Mouse (Mus musculus): ENCODE data around the gene Nrip3.

Gene Nrip3

DNA sequence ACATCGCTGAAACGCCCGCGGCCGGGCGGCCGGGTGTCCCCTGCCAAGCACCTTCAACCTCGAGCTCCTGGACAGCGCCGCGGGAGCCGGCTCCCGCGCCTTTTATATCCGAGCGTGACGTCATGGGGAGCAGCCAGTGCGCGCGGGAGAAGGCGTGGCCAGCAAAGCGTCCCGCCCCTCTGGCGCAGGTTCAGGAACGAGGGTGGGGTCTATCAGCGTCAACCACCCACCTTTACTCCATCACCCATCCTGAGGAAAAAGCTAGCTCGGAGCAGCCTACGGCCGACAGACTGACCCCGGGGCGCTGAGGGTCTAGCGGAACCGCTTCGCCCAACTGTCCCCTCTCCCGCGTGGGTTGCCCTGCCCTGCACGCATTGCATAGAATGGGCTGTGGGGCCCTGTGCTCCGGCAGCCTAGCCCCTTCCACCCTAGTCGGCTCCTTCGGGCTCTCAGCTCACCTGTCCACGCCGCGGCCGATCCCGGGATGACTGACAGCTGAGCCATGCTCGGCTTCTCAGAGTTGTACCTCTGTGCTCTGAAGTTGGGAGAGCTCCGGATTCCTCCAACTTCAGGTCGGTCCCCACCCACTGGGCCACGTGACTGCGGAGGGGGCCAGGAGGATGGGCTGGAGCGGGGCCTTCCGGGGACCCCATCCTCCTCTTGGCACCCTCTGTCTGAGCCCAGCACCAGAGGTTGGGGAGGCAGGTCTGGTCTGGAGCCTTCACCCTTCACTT, at the start of gene Nrip3:
Nrip3 (minus strand) TSS at position 556 of the 734 bp plus-strand sequence.
- ATAC-seq (ENCODE audit: insufficient number of reproducible peaks, low FRiP score, low TSS enrichment) = peak; percentile 66

DNA sequence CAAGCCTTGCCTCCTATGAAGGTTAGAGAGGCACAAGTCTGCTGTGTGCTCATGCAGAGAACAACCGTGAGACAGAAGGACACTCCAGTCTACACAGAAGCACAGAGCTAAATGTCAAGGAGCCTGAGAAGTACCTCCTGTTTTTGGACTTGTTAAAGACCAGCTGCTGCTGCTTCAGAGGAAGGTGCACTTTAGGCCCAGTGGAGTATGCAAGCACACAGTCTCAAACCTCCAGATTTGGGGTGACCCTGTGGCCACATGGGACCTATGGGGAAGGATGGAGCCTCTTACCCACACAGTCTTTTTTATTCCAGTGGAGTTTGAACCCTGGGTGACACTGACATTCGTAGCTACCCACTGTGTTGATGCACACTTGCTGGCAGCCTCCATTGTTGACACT, 49.6 kb upstream of the Nrip3 start:
- no peak for ATAC-seq (ENCODE audit: insufficient number of reproducible peaks, low FRiP score, low TSS enrichment)

DNA sequence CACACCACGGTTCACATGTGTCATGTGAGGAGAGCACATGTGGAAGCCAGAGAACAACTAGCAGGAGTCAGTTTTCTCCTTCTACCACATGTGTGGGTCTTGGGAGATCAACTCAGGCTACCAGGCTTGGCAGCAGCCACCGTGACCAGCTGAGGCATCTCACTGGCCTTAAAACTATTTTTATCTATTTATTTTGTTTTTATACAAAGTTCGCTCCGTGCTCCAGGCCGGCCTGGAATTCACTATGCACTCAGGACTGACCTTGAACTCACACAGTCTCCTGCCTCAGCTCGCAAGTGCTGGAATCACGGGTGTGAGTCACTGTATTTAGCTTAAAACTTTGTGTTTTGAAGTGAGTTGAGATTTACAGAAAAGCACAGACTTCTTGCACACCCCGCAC, 45.1 kb upstream of the Nrip3 start:
- ATAC-seq (ENCODE audit: insufficient number of reproducible peaks, low FRiP score, low TSS enrichment) = no peak

DNA sequence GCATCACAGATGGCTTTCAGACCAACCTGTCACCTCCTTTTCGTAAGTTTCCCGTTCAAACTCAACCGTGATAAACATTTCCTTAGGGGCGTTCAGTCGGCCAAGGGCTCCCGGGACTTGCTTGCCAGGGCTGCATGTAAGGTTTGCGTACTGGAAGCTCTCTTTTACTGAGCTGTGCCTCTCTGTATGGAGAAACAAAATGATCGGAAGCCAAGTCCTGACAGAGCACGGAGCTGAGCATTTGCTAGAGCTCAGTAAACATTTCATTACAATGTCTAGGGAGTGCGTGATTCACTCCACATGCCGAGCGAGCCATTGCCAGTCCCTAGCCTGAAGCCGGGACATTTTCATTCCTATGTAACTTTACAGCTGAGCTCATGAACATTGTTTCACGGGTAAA, 43.5 kb upstream of the Nrip3 start:
- ATAC-seq (ENCODE audit: insufficient number of reproducible peaks, low FRiP score, low TSS enrichment) = no peak

DNA sequence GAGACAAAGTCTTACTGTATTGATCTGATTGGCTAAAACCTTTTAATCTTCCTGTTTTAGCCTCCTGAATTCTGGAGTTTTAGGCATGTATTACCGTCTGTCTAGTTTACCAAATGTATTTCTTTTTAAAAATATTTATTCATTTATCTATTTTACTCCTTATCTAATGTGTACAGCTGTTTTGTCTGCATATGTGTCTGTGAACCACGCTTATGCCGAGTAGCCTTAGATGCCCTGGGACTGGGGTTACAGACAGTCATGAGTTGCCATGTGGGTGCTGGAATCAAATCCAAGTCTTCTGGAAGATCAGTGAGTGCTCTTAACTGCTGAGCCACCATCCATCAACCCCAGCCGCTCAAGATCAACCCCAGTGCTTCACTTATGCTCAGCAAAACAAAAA, 36.8 kb upstream of the Nrip3 start:
- ATAC-seq (ENCODE audit: insufficient number of reproducible peaks, low FRiP score, low TSS enrichment) = no peak

DNA sequence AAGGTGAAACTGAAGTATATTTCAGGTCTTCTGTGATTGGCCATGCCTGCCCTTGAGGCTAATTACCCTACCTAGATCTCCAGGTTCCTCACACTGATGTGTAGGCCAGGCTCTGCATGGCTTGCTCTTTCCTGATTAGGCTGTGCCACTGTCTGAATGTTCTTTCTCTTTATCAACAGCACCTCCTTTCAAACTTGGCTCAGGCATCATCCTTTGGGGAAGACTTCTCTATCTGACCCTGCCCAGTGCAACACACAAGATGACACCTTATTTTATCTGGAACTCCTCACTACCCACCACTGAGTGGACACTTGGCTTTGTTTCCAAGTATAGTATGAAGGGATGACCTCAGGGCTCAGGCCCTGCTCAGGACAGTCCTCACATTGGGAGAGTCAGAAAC, 36.1 kb upstream of the Nrip3 start:
- no peak for ATAC-seq (ENCODE audit: insufficient number of reproducible peaks, low FRiP score, low TSS enrichment)

DNA sequence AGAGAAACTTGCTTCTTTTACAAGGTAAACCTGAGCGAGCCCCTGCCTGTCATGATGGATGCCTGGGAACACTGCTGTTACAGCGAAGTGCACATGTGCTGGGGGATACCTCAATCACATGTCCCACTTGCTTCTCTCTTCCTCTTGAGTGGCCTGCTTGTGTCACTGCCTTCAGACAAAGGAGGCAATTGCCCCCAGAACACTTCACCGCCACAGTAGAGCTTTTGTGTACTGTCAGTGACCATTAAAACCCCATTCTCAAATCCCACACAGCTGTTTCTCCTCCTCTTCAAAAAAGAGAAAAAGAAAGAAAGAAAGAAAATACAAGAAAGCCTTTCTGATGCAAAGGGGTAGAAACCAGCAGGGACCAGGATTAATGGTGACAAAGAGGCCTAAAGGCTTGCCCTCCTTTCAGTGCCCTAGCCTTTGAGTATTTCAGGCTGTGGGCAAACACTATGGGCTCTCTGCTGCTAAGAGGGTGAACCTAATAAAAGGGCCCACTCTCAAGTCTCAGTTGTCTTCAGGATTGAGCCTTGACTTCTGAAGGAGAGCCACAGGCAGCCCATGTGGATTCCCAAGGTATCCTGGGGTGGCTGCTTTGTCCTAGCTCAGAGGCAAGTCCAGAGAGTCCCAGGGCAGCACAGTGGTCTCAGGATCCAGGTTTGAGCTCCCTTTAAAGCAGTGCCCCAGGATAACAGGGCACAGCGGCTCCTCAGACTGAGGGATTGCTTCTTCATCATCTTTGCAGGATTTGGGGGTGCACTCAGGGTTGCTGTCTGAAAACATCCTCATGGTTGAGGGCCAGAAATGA, 31.7 kb upstream of the Nrip3 start:
- ATAC-seq (ENCODE audit: insufficient number of reproducible peaks, low FRiP score, low TSS enrichment) = no peak

DNA sequence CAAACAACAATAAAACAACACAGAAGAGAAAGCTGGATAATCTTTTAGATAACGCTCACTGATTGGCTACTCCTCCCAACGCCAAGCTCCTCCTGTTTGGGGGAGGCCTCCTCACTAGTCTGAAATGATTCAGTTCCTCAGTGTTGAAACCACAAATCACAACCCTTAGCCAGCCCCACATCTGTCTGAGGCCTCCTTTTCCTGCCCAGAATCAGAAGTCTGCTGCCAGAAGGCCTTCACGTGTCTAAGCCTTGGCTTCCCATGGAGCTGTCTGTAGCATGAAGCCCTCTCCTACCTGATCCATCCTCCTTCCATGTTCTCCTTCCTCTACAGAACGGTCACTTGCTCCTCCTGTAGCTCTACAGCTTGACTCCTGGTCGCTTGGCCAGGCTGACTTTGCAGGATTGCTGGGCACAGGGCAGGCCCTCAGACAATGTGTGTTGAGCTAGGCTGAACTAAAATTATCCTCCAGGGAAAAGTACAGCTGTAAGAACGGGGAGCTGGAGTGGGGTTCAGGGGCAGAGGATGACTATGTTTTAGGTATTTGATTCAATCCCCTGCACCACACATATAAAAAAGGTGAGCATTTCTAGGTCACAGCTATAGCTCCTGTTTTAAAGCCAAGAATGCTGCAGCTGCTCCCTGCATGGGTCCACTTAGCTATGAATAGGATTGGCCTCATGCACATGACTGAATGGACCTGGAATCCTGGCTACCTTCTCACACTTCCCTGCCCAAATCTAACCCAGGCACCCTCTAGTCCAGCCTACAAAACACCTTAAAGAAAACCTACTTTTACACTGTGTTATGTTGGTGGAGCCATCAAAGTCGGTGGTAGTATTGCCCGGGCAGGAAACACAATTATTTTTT, 26.0 kb upstream of the Nrip3 start:
- ATAC-seq (ENCODE audit: insufficient number of reproducible peaks, low FRiP score, low TSS enrichment) = peak; percentile 64

DNA sequence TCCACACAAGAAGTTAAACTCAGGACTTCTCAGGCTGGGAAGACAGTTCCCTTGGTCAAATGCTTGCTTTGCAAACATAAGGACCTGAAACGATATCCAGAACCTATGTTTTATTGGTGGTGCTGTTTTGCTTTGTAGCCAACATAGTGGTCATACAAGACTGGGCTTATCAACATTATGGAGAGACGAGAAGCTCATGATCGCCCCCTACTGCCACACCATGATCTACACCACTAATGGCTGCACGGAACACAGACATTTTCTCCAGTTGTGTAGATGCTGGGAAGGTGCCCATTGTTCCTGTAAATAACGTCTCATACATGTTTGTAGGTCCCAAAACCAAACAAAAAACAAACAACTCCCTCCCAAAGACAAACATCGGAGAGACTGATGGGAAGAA, 23.0 kb upstream of the Nrip3 start:
- ATAC-seq (ENCODE audit: insufficient number of reproducible peaks, low FRiP score, low TSS enrichment) = no peak

DNA sequence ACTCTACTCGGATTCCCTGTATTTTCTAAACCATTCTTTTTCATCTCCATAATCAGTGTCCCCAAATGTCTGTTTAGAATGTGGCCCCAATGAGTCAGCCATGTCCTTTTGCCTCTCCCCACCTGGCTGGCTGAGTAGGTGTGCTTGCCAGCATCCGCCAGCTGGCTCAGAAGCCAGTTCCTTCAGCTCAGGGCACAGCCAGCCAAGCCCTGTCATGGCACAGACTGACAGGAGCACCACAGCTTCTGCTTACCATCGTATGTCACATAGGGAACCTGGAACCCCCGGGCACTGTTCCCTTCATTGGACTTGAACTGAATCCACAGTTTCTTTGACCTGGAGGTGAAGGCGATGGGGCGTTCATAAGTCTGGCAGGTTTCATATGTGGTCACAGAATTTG, 22.5 kb upstream of the Nrip3 start:
- peak; percentile 85 for ATAC-seq (ENCODE audit: insufficient number of reproducible peaks, low FRiP score, low TSS enrichment)

DNA sequence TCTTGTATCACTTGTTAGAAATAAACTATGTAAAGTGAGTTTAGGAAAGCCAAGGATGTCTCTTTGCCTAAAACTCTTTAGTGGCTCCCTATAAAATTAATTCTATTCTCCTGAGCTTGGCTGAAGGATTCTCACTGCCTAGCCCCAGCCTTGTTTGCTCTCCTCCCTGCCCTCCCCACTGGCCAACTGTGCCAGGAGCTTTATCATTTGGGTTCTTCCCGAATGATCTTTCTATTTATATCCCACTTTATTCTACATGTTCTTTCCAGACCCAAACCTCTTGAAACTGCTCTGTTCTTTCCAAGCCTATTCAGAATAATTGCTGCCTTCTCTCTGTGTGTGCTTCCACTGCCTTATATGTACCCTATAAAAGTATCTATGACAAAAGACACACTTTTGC, 21.7 kb upstream of the Nrip3 start:
- ATAC-seq (ENCODE audit: insufficient number of reproducible peaks, low FRiP score, low TSS enrichment) = no peak

DNA sequence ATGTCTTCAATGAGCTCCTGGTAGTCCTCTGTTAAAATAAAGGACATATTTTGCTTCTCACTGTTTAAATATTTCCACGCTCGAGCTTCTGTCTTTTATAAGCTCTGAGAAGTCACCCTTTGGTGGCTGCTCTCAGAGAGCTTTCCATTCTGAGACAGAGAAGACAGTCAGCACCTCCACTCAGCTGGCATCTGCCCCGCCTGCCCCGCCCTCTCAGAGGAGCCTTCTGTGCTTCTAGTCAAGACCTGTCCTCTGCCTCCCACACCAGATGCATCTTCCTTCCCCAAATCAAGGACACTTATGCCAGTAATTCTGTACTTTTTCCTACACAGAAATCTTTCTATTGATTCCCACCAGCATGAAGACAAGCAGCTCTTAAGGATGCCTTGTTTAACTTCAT, 18.8 kb upstream of the Nrip3 start:
- ATAC-seq (ENCODE audit: insufficient number of reproducible peaks, low FRiP score, low TSS enrichment) = no peak

DNA sequence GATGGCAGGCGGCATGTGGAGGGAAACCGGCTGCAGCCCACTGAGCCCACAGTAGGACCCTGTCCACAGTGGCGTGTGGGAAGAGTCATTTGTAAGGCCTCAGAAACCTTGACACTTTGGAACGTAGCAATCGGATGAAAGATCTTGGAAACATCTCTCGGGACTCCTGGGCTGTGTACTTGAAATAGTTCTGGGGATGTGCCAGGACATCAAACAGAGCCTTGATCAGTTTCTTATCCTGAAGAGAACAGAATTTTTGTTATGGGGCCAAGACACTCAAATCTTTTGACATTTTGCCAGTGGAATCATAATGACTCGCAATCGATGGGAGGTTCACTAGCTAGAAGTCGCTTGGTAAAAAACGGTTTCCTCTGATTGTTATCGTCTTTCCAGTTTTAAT, 17.3 kb upstream of the Nrip3 start:
- ATAC-seq (ENCODE audit: insufficient number of reproducible peaks, low FRiP score, low TSS enrichment) = no peak

DNA sequence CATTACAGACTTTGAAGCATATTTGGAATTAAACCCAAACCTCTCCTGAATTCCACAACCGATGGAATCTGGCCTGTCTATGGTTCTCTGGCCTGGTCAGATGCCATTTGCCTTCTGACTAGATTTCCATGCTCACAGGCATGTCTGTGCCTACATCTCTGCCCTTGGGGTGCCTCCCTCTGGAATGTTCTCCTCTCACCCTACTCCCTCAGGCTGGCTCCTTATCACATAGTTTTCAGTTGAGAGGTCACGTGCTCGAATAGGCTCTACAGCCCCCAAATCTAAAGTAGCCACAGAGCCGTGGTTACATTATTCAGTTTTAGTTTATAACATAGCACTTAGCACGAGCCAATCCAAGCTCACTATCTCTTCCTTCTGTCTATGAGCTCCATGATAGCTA, 13.7 kb upstream of the Nrip3 start:
- ATAC-seq (ENCODE audit: insufficient number of reproducible peaks, low FRiP score, low TSS enrichment) = no peak

DNA sequence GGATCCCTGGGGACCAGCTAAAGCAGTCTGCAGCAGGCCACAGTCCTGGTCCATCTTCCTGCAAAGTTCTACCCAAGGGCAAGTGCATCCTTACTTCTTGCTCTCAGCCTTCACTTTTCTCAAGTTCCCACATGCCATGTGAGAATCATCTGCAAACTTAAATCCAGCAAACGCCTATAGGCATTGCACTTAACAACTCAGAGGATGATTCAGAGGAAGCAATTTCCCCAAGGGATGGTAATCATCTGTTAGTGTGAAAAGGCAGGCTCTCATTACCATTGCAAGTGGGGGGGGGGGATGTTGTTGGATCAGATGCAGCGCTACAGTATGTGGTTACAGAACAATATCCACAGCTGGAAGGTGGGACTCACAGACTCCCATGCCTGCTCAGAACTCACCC, 12.7 kb upstream of the Nrip3 start:
- ATAC-seq (ENCODE audit: insufficient number of reproducible peaks, low FRiP score, low TSS enrichment) = no peak

DNA sequence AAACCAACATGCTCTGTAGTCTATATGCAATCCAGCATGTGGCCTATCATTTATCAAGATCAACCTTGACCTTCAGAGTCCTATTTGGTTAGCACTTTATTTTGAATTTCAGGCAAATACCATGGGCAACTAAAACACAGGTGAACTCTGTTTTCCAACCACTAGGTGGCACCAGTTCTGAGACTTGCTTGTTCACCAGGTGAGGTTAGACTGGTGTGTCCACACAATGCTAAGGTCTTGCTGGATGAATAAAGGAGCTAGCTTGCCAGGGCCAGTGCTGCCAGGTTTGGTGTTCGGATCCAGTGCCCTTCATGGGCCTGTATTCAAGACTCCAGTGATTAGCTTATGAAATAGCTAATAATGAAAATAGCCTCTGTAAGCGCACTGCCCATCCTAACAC, 10.9 kb upstream of the Nrip3 start:
- ATAC-seq (ENCODE audit: insufficient number of reproducible peaks, low FRiP score, low TSS enrichment) = peak; percentile 74

DNA sequence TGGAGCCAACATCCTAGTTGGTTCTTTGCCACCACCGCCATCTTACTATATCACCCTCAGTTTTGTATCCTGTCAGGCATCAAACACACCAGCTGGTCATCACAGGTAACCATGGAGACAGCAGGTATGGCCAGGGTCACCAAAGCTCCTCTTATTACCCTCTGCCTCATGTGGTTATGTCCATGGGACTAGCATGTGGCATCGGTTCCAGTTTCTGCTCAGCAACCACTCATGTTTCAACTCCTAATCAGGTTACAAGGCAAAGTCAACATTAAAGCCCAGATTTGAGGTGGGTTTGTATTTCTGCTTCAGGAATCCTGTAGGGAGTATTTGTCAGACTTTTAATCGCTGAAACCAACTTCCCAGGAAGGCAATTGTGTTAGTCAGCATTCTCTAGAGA, 9.0 kb upstream of the Nrip3 start:
- ATAC-seq (ENCODE audit: insufficient number of reproducible peaks, low FRiP score, low TSS enrichment) = no peak

DNA sequence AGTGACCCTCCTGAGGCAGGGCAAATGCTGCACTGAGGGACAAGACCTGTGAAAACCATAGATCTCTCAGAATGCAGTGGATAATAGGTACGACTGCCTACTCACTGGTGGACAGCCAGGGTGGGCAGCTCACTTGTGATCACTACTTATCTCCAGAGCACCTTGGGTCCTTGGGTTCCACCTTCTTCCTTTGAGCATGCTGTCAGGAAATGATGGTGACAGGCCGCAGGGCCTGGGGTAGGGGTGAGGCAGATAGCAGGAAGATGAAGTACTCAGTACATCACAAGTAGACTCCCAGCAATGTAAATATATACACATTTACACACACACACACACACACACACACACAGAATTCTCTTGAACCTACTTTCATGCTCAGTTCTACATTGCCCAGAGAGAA, 6.0 kb upstream of the Nrip3 start:
- ATAC-seq (ENCODE audit: insufficient number of reproducible peaks, low FRiP score, low TSS enrichment) = no peak

DNA sequence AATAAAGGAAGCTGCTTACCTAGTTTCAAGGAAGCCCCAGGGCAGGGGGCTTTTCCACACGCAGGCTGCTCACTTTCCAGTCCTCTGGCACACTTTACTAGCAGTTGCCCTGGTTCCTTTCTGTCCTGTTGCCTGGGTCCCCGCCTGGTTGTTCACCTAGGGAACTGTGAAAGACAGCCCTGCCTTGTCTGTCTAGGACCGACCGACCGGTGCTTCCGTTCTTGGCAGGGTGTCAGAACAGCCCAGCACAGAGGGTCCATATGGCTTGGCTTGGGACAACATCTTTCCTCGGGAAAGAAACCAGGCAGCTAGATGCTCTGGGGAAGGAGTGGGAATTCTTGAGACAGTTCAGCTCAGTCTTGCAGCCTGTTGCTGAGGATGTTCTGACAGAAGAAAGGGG, 1.5 kb upstream of the Nrip3 start:
- ATAC-seq (ENCODE audit: insufficient number of reproducible peaks, low FRiP score, low TSS enrichment) = no peak

DNA sequence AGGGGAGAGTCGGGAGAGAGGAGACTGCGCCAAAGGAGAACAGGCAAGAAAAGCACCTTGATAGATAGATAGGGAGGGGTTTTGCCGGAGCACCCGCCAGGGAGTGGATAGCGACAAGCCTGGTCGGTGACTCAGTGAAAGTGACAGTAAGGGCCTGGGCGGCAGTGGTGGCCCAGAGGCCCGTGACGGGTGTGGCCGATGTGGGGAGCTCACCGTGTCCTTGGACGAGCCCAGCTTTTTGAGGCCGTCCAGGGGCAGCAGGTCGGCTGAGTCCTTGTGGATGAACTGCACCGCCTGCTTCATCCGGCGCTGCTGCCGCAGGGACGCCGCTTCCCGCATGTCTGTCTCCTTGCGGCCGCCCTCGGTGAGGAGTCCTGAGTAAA, 747 bp downstream of the Nrip3 start:
- ATAC-seq (ENCODE audit: insufficient number of reproducible peaks, low FRiP score, low TSS enrichment) = peak; percentile 69

DNA sequence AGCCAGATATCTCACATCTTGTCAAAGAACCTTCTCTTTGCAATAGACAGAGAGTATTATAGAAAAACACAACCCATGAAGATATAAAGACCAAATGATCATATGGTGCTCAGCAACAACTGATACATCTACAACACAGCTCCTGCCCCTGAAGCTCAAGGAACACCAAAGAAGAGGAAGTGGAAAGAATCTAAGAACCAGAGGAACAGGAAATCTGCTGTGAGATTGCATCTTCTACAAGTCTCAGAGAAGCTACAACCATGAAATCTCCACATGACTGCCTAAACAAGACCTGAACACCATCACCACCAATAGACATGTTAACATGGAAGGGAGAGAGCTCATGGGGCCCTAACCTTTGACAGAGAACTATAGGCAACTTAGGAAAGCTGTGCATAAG, 9.6 kb downstream of the Nrip3 start:
- no peak for ATAC-seq (ENCODE audit: insufficient number of reproducible peaks, low FRiP score, low TSS enrichment)

Measured in cerebellum, adult (tissue).